Mouse (Mus musculus) cerebellum, postnatal 14 days (tissue): ENCODE results near the gene Rad51b.

Experiments used
- DNase-seq, 2 experiments: peaks; one replicate each; pipeline ENCODE4 v3.0.0; 2021; ENCODE audit warnings: mixed read lengths in 2 of 2

Gene Rad51b

DNA sequence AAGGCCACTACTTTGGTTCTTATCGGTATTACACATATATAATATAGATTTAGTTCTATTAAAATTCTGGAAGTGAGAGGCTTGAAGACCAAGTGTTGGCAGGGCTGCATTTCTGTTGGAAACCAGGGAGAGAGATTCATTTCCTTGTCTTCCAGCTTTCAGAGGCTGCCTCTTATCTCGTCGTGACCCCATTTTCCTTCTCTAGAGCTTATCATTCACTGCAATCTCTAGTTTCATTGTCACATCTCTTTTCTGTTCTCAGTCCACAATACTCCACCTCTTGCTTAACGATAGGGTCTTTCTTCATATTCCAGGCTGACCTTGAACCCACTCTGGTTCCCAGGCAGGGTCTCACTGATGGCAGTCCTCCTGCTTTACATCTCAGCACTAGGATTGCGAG, 202.7 kb downstream of the Rad51b start:
- DNase-seq: no peak

DNA sequence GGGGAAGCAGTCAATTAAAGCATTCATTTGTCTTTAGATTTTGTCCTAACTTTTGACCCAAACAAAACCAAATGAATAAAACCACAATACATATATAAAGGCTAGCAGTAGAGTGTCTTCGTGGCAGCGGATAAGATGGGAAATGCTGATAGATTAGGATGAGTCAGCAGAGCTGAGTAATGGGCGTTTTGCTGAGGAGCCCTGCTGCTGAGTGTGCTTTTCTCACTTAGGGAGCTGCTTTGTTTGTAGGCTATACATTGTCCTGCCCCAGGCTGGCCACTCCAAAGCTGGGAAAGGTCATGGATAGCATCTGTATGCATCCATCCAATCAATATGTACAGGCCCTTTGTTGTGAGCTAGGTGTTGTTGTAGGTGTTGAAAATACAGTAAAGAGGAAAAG, 204.8 kb downstream of the Rad51b start:
- no peak for DNase-seq

DNA sequence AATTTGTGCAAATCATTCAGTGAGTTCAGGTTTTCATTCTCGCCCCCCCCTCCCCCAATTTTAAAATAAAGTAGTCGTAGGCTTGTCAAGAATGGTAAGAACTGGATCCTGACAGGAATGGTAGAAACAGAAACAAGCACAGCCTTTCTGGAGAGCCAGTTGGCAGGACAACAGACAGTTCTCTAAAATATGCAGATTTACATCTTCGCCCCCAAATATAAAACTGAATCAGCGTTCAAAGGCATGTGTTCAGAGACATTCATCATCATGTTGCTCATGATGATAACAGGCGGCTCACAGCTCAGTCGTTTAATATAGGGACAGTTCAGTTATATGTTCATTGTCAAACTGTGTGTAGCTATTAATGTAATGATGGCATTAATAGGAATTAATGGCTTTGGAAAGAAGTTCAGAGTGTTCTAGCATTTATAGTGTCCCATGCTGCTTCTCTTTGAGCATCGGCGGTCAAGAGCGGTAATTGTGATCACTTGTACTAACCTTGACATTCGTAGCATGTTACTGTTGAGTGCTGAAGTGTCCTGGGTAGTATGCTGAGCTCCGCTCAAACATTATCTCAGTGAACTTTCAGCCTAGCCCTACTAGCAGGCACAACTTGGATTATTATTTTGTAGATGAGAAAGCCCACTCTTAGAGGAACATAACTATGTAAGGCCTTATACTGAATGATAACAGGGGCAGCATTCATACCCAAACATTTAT, 205.9 kb downstream of the Rad51b start:
- no peak for DNase-seq

DNA sequence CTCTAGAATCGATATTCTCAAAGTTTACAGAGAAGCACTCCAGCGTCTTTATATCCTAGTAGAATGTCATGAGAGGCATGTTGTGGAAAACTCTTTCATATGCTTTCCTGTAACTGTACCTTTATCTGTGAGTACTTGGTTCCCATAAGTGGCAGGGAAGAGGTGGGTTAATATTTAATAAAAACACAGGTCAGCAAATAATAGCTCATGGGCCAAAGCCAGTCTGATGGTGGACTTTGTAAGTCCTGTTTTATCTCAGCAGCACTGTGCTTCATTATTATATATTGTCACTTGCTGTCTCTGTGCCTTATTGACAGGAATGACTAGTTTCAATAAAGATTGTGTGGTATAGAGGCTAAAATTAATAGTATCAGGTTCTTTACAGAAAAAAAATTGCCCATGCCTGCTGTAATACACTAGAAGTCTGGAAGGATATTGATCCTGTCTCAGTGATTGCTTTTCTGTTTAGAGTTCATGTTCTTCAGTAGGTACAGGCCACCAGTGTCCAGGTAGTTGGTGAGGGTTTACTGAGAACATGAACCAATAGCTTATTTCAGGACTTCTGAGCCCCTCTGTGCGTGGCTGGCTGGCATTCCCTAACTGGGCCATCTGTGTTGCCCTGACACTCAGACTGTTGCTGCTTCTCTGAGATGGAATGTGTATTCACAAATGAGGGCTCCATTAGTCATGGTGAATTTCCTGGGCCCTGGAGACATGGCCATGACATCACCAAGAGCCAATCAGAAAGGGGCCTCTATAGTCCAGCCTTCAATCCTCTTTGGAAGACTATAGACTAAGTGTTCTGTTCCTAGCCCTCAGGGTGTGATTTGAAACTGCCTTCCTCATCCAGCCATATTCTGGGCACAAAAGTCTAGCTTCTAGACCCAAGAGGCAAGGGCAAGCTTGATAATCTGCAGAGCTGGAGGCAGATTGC, 206.8 kb downstream of the Rad51b start:
- peak in 1 of 2 experiments; percentile 26 for DNase-seq

DNA sequence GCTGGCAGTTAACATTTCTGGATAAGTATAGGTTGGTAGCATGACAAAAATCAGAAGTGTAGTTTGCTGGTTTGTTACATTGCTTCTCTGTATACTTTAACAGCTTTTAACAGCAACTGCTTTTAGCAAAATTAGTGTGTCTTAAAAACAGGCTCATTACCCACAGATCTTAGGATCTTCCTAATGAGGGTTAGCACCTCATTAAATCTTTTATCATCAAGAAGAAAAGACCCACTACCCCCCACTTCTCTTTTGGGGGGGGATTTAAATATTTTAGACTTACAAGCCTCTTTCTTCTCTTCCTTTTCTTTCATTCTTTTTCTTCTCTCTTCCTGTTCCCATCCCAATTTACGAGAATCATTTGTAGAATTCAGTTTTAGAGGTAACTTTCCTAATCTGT, 207.6 kb downstream of the Rad51b start:
- DNase-seq: no peak

DNA sequence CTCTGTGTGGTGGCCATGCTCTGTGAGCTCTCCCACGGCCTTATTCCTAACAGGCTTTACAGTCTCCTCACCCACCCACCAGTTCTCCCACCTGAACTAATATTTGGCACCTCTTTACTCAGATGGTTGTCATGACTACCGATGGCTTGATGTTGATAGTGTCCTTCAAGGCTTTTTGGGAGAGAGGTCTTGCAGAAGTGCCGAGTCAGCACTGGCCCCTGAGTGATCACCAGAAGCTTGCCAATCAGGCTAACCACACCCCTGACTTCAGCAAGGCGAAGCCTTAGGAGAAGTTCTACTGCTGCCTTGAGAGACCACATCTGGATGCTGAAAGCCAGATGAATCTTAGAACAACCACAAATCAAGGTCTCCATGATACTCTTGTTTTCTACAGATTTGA, 209.3 kb downstream of the Rad51b start:
- no peak for DNase-seq

DNA sequence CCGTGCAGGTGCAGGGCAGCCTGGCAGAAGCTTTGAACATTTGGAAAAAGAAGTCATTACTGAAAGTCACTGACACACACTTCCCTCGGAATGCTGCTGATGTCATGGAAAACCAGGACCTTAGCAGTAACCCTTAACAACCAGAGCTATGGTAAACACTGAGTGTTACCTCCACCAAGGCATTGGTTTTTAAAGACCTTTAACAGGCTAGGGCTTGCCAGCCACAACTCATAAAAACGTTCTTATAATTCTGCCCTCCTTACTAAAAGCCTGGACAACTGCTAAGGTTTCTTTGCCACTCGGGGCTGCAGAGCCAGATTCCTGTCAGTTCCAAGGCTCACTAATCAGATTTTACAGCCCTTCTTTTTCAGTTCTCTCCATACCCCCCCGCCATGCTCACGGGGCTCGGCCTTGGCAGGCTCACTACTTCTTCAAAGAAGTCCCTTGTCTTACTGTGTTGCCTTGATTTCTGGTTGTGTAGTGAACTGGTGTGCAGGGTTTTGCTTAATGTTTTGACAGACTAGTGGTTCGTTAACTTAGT, 210.1 kb downstream of the Rad51b start:
- DNase-seq: peak in 1 of 2 experiments; percentile 20

DNA sequence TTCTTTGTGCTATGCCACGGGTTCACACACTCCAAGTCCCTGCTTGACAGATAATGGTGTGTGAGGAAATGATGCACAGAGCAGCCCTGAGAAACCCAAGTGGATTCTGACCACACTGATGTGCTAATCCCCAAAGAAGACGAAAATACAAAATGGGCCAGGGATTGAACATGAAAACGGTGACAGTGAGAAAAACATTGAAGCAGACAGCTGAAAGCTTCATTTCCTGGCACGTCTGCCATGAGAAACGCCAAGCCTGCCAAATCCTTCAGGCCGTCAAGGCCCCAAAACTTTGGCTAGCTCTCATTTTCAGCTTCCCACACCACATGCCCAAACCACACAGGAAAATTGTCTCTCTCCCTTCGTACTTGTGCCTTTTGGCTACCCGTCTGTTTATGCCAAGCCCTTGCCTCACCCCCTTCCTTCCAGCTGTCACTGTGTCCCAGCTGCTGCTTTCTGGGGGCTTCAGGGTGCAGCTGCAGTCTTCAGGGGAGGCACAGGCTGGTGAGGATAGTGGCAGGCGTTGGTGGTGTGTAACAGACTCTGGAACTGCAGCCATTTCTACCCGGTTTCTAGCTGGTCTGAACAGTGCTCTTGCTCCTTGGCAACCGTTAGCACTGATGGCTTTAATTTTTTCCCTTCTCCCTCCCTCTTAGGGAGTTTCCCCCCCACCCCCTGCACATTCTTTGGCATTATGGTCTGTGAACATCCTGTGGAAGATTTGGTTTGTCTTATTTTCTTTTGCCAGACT, 214.5 kb downstream of the Rad51b start:
- DNase-seq: peak; percentile 67 to 77

DNA sequence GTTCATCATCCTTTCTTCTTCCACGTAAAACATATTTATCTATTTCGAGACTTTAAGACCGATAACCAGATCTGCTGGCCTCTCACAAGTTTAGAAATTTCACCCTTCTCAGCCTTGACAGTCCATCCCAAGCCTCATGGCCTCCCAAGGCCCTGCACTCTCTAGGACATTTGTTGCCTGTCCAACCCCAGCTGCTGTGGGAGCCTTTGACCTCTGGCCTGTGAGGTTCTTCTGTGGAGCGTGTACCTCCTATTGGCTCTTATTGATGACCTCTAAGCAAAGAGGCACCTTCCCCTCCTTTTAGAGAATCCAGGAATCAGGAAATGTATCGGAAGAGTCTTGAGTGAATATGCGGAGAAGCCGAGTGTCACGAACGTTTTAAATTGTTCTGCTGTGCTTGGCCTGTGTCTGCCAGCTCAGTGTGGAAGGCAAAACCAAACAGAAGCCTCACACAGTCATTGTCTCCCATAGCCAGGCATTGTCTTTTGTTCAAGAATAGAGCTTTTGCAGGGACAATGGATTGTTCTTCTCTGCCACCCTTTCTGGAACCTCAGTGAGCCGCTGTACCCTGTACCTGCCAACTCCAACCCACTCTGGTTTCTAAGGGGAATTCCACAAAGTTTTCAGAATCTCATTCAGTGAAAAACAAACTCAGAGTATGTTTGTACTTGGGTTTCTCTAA, 215.3 kb downstream of the Rad51b start:
- no peak for DNase-seq

DNA sequence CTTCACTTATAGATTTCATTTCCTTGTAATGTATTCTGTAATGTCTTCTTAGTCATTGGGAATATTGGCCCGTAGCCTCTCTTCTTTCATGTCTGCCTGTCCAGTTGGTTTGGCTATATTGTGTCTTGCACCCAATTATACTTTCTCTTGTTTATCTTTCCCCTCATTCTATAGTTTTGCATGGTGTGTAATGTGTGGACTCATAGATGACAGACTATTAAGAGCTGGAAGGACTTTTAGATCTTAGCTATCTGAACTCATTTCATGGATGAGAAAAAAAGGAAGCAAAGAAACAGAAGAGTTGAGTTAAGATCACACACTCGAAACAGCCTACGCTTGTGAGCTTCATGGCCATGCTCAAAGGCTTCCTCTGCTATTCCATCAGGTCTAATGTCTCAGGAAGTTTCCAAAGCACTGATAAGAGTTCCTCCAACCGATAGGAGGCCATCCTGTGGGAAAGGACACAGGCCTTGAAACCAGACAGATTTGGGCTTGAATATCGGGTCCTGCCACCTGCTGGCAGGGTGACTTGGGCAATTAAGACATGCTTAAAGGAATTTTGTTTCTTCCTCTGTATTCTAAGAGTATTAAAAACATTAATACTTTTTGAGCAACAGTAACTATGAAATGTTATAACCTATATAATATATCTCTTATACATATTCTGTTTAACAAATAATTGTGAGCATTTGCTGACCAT, 216.1 kb downstream of the Rad51b start:
- DNase-seq: no peak

DNA sequence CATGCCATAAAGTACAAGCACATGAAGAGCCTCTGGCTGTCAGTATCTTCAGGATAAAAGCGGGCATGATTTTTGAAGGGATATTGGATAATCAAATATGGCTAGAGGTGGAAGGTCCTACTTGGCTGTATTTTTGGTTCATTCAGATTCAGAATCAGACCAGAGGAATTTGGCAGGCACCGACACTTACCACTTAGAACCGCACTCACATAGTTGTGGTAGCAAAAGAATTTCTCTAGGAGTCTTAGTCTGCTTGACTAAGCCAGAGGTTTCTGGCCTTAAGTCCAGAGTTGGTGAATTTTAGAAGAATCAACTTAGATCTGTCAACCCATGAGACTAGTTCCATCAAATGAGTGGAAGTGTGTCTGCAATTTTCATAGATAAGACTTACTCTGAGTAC, 217.6 kb downstream of the Rad51b start:
- DNase-seq: no peak

DNA sequence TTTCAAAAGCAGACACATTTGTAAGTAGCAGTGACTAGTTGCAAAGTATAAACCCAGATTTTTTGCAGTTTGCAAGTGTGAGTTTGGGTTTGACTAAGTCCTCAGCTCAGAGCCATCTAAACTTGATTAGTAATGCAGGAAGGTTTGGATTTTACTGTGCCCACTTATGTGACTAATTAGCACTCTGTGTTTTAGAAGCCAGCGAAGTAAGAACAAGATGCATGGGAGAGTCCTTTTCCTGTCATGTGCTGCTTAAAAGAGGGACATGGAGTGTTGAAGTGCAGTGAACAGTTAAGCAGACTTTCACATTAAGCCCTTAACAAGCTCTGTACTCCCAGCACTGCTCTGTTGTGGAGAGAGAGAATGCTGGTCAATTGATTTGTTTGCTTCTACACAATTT, 225.3 kb downstream of the Rad51b start:
- no peak for DNase-seq

DNA sequence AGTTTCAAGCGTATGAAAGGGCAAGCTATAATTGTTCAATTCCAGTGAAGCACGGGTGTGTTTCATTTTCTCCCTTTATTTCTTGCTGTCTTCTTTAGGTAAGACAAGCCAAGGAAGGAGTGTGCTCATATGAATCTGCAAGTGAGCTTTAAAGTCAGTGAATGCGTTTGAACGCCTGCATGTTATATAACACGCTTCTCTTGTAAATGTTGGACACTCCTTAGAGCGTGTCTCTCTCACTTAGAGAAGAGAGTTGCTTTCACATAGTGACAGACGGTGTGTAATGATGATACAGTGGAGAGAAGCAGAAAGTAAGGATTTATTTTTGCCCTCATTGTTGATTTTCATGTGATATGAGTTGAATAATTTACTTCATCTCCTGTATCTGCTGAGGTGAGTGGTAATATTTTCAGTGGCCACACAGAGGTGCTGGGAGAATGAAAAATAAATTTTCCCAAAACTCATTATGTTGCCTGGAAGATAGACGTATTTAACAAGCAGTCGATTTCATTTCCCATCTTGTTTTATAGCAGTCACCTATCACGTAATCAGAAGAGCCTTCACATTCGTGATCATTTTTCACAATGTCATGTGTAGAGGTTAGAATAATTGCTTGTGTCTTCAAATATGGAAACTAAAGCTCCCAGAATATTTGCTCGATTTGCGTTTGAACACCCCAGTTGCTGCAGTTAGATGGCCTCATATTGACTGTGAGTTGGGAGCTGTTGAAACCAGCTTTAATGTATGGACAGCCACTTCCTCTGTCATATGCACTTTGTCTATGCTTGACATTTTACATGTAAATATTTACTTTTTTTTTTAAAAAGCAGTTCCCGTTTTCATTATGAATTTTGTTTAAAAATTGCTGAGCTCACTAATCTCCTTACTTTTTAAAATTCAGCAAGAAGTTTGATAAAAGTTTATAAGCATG, 228.1 kb downstream of the Rad51b start:
- no peak for DNase-seq

DNA sequence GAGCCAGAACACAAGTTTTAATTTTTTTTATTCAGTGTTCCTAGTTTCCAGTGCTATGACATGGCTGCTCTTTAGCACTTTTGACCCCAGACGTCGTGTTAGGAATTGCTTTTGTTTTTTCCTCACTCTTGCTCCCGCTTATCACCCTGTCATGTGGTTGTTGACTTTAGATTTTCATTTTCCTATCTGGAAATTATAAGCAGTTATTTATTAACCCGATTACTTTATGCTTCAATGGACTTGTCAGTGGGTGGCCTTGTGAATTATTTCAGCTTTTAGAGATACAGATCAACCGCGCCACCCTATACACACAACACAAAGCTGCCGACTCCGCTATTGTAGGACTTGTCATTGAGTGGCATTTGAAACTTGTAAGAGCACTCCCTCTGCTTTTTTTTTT, 228.8 kb downstream of the Rad51b start:
- DNase-seq: no peak

DNA sequence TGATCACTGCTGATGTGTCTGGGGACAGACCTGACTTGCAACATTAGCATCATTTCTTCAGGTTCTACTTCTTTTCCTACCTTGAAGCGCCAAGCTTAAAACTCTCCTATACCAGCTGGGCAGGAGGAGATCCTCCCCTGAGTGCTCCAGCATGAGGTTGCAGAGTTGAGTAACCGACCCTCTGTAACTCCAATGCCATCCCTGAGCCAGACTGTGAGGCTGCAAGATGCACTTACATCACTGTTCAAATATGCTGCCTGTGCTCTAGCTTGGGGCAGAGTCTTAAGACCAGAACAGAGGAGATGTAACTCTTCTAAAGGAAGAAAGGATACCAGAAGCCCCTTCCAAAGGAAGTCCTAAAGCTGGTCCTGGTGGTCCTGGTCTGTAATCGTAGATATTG, 230.1 kb downstream of the Rad51b start:
- DNase-seq: no peak

DNA sequence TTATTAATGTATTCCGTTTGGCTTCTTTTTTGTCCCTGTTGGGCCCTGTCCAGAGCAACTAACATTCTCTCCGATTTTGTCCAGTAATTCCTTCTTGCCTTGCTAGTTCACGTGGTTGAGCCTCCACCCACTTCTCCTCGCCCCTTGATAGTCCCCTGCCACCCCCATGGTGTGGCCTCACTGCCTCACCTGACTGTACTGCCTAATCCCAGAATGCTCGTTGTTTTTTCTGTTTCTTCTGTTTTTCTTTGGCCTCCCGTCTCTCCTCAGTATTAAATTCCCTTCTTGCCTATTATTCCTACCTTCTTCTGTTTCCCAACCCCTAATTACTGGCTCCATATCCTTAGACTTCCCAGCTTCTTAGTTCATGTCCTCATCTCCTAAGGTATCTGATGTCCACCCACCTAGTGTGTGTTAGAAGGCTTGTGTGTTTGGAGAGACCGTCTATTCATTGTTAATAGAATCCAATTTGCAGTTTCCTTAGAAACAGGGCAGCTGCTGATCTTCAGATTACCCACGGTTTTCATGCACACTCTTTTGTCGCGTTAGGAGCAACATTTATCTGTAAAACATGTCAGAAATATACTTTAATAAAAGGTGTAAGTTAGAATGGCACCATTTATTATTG, 233.3 kb downstream of the Rad51b start:
- DNase-seq: no peak

DNA sequence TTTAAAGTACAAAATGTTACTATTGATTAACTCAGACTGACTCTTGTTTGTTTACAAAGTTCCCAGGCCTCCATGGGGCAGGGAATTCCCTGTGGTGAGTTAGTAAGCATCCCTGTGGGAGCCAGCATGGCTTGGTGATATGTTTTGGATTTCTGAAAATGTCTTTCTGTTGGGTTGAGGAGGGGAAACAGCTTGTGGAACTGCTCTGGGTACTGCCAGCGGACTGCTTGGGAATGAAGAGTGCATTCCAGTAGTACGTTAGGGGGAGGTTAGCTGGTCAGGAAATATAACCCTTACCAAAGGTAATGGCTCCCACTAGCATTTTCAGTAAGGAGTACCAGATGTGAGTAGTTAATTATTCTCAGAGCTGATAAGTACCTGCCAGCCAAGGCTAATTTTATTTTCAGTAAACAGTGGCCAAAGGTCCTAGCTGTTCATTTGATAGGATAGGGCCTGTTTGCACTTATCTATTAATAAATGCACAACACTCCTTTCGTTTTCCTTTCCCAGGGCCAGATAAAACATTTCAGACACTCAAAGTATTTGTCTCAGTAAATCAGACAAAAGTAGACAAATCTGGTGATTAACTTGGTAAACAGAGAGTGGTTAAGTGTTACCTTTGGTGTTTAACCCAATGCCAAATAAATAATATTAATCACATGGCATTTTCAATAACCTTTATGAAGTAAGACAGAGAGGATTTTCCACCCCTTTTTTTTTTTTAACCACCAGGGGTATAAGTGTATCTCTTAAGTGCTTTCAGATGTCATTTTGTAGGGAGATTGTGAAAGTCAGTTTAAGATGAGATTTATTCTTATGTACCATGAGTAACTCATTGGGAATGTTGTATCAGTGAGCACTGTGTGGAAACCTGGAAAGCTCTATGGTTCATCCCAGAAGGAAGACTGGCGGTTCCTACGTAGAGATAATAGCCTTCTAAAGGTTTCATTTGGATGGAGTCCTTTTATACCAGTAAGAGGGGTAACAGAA, 235.0 kb downstream of the Rad51b start:
- no peak for DNase-seq

DNA sequence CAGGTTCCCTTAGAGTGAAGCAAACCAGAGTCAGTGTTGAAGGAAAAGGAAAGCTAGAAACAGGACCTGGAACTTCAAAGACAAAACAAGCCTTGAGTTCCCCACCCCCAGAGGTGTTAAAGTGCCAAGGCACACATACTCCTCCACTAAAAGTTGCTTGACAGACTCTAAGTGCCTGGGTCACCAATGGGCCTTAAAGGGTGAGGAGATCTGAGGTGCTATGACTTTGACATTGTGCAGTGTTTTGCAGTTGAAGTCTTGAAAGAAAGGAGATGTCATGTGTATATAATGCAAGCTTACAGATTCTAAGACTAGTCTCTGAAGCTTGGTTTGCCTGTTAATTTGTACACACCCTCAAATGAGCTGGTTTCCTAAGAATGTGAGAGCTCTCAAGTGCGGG, 237.7 kb downstream of the Rad51b start:
- no peak for DNase-seq
